Mouse (Mus musculus): ENCODE data around the gene Abcg4.
A peak's percentile ranks its signal among the peaks of the same experiment; 100 is the strongest.
"Not testable (repeated sequence)": the region's sequence is repeated elsewhere in the genome, so short reads cannot be mapped to it uniquely, and the experiment has no call there.

Gene Abcg4

DNA sequence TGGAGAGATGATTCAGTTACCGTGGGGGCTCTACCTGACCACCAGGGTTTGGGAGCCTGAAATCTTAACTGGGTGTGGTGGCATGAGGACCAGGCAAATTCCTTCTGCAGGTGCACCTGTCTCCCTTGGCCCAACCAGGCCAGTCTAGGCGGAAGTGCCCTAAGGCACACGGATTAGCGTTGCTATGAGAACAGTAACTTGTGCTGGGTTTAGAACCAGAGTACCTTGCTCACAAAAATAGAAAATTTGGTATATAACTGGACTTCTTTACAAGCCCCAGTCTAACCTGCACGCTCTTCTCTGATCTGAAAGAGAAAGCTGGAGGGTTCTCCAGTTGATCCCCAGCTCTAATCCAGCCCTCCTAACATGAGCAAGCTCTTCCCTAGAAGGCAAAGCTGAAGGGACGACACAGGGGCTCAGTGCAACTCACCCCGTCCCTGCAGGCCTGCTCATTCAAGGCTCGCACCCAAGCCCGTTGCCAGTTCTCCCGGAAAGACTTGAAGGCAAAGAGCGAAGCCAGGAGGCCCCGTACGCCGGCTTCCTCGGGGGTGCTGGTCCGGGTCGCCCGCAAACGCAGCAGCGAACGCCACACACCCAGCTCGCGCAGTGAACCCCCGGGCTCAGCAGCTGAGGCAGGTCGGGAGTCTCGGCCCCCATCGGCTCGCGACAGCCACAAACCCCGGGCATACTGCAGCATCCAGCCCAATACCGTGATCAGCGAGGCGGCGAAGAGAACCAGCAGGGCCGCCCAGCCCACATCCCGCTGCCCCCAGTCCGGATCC lies 30.9 kb upstream of the Abcg4 start:
- peak in 1 of 2 experiments; percentile 49 for DNase-seq

- DNase-seq: no peak
Measured at GRCm38 (mm10) chr9:44318826-44319095, 30.3 kb upstream of the Abcg4 start.

GRCm38 (mm10) chr9:44318076-44318825 lies 29.8 kb upstream of the Abcg4 start:
- DNase-seq: no peak

- no peak for DNase-seq
Measured at GRCm38 (mm10) chr9:44317452-44317851, 29.0 kb upstream of the Abcg4 start.

- no peak for DNase-seq
Measured at GRCm38 (mm10) chr9:44314910-44315309, 26.5 kb upstream of the Abcg4 start.

GRCm38 (mm10) chr9:44314257-44314547 lies 25.8 kb upstream of the Abcg4 start:
- DNase-seq: no peak

DNA sequence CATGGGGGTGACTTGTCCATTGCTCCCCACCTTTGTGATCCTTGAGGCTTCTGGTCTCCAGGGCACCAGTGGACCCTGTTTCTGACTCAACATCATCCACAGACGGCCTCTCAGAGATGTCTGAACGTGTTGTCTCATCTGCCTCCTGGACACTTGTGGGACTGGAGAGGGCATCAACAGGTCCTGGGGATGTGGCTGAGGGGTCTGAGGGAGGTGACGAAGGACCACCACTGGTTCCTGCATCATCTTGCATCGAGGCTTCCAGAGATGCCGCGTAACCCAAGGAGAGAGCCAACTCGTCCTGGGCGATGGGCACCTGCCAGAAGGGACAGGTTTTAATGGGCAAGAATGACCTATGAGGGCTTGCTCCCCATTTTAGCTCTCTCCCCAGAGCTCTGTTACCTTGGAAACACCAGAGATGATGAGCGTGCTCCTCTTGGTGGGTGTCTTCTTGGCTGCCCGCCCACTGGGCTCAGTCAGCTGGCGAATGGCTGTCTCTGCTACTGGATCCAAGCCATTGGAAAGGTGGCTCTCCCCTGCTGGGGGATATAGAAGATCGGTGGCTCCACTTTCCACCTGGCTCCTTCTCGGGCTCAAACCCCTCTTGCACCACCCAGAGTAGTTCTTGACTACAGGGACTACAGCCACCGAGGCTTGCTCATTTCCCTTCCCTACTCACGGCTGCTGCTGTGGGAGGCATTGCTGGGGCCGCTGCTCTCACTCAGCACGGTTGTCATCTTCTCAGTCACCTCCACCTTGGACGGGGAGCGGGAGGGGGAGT lies 25.3 kb upstream of the Abcg4 start:
- DNase-seq: peak in 1 of 2 experiments; percentile 20

DNA sequence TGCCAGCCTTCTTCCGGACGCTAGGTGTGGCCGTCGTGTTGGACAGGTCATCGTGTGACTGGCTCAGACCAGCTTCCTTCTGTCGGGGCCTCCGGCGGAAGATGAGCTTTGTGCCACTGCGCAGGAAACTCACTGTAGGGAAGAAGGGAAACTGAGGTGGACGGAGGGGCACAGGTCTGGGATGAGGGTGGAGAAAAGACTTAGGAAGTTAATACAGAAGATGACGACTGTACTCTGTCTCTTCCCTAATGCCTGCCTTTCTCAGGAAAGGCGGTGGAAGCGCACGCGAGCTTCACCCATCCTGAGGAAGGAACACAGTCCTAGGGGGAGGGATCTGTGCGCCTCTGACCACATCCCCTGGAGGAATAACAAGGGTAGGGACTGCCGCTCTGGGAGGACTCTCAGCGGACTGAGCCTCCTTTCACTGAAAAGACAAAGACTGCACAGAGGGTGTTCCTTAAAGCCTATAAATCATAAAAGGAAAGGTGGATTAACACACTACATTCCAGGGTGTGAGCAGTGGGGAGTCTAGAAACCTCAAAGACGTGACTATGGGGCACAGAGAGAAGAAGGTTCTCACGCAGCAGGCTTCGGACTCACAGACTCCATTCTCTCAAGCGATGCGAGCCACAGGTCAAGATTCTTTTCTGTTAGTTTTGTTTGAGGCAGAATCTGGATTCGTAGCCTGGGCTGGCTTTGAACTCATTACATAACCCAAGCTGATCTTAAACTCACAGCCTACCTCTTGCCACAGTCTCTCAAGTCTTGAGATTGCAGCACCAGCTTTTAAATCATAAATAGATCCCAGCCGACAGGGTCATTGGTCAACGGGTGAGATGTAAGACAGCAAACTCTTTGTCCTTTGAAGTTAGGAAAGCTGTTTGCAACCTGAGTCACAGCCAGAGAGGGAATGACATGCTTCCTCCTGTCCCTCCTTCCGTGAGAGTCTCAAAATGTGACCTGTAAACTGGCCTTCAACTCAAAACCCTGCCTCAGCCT lies 23.0 kb upstream of the Abcg4 start:
- DNase-seq: peak; percentile 54 to 70

DNA sequence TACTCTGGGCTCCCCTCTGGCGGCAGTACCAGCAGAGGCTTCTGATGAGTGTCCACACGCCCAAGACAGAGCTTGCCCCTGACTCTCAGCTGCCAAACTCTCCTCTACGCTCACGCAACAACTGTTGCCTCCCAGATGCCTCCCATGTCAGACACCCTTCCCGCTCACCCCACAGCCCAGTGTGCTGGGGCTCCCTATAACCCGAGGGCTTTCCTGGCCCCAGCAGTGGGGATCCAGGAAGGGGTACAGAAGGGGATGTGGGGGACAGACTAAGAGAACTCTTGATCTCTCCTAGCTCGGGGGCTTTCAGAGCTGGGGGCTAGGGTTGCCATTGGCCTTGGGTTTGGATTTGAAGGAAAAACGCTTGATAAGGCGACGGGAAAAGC lies 22.3 kb upstream of the Abcg4 start:
- DNase-seq: no peak

- no peak for DNase-seq
Measured at GRCm38 (mm10) chr9:44309756-44310155, 21.3 kb upstream of the Abcg4 start.

DNA sequence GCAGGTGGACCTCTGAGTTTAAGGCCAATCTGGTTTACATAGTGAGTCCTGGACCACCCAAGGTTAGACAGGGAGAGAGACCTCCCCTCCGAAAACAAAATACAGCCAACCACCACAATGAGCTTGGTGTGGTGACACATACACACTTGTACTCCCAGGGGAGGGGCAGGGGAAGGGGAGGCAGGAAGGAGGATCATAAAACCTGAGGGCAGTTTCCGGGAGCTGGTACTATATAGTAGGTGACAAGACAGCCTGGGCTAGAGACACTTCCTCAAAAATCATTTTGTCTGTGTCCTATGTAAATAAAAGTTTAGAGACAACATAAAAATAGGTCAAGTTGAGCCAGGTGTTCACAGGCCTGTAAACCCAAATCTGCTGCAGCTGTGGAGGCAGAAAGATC lies 18.8 kb upstream of the Abcg4 start:
- DNase-seq: no peak

DNA sequence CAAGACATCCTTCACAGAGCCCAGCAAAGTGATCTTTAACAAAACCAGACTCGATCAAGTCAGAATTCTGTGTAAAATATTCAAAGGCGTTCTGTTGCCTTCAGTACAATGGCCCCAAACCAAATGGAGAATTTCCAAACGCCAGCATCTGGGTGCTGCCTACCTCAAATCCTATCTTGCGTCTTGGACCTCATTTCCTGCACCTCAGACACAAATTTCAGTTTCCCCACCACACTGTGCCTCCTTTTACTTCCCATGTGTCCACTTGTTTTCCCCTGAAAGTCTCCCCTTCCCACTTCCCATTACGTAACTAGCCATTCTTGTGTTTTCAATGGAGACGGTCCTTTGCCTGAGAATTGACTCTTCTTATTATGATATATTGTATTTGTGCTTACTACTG lies 18.1 kb upstream of the Abcg4 start:
- DNase-seq: peak in 1 of 2 experiments; percentile 1

GRCm38 (mm10) chr9:44305466-44306079 lies 17.2 kb upstream of the Abcg4 start, which contains the start of gene Hinfp:
Gene Hinfp (minus strand): TSS chr9:44305671.
- DNase-seq: peak; percentile 95 to 99

GRCm38 (mm10) chr9:44300001-44300400 lies 11.6 kb upstream of the Abcg4 start:
- not testable (repeated sequence) for DNase-seq

DNA sequence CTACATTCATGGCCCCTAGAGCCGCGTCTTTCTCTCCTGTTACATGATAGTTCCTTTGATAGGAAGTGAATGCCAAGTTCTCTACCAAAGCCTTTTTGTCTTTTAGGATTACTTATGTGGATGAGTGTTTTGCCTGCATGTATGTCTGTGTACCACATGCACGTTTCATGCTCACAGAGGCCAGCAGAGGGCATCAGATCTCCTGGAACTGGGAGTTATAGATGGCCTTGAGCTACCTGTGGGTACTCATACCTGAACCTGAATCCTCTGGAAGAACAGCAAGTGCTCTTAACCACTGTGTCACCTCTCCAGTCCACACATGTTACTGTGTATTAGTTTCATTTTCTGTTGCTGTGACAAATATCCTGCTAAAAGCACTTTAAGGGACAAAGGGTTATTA lies 4.1 kb upstream of the Abcg4 start:
- peak in 1 of 2 experiments; percentile 61 for DNase-seq

- no peak for DNase-seq
Measured at GRCm38 (mm10) chr9:44288959-44289291, 510 bp upstream of the Abcg4 start.

DNA sequence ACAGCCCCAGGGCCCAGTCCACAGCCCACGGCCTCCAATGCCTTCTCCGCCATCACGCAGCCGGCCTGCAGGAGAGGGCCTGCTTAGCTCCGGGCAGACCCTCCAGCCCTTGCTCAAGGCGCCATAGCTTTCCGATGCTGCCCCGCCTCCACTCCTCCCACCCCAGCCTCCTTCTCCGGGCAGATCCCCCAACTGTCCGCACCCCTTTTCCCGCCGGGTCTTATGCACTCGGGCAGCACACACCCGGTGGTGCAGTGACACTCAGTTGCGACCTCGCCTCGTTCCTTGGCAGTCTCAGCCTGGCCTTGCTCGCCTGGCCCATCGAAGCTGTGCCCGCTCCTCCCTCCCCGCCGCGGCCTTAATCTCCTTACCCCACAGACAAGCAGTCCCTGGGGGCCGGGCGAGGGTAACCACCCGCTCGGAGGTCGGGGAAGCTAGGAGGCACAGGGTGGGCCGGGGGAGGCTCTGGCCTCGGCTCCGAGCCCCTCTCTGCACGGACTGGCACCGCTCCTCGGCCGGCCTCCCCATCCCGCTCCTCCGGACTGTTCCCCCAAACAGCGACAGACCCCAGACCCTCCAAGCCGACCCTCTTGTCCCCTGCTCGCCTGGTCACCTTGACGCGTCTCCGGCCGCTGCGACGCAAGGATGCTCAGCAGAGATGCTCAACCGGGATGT lies 877 bp downstream of the Abcg4 start:
- DNase-seq: peak; percentile 25 to 28

GRCm38 (mm10) chr9:44287003-44287400 lies 1.4 kb downstream of the Abcg4 start:
- DNase-seq: no peak

DNA sequence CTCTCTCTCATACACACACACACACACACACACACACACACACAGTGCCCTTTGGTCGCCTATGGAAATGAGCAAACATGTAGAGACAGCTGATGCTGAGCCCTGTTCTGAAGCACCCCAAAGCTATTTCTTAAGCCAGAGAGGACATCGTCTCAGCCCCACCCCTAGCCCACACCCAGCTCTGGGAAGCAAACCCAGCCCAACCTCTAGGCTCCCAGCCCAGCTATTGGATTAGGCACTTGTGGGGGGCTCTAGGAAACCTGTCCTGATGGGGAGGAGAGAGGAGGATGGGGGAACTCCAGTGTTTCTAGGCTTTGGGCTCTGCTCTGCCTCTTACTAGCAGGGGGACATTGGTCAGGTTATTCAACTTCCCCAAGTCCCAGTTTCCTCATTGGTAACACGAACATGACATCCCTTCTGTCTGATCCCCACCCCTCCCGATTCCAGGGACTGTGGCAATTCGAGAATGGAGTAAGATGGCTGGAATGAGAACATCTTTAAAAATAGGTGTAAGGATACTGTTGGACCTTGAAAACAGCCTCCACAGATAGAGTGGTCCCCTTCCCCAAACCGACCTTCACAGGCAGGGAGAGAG lies 2.1 kb downstream of the Abcg4 start:
- no peak for DNase-seq

DNA sequence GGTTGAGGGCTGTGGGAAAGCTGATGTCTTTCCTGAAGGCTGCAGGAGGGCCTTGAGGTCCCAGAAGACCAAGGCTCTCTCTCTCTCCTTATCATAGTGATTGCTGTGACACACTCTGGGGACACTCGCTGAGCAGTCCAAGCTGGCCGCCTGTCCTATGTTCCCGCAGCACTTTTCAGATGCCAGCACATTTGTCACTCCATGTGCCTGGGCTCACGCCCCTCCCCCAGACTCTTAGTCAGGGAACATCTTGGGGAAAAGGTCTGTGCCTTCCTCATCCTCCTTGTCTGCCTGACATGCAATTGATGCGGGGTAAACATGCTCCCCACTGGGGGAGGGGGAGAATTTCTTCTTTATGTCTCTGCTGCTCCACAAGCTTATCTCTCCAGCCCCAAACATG lies 5.2 kb downstream of the Abcg4 start:
- DNase-seq: no peak

- DNase-seq: no peak
Measured at GRCm38 (mm10) chr9:44269973-44270372, 18.4 kb downstream of the Abcg4 start.
